Mouse (Mus musculus) olfactory bulb, adult 2 months (tissue): ENCODE results near the gene Cmya5. TPM values are rescaled to one million over a fixed set of nuclear protein-coding genes. Genes with fewer than 3 reads are reported as not detected.

Source experiments
- H3K27ac ChIP-seq: fragments of 200-500 bp; 2 replicates; pipeline ENCODE4 v1.5.1; 2012; ENCODE audit warnings: low read depth, low read length; ENCODE audit not compliant: insufficient read depth
- H3K4me1 ChIP-seq: fragments of 200-500 bp; 2 replicates; pipeline ENCODE4 v1.6.1; 2012; ENCODE audit warnings: low read length; ENCODE audit not compliant: control insufficient read depth, insufficient read depth
- H3K4me3 ChIP-seq: fragments of 200-500 bp; 2 replicates; pipeline ENCODE4 v1.5.1; 2012; ENCODE audit warnings: mild to moderate bottlenecking, low read depth, low read length, moderate library complexity; ENCODE audit not compliant: insufficient read depth
- CTCF ChIP-seq: fragments of 200-500 bp; IDR thresholded peaks from 2 replicates; pipeline ENCODE4 v1.5.1; 2012; ENCODE audit warnings: low read depth, mild to moderate bottlenecking, low read length, moderate library complexity; ENCODE audit not compliant: insufficient read depth
- POLR2A ChIP-seq: fragments of 200-500 bp; IDR thresholded peaks from 2 replicates; pipeline ENCODE4 v1.6.1; 2012; ENCODE audit warnings: mild to moderate bottlenecking, low read depth, low read length, moderate library complexity; ENCODE audit not compliant: insufficient read depth
- WGBS: fragments of 180-500 bp; shearing (Covaris S2); methylation state at CpG from one replicate; pipeline ENCODE4 v1.1.7; 2018; 5-methylcytosine and 5-hydroxymethylcytosine counted together
- polyA plus RNA-seq: library from polyadenylated mRNA; stranded (reverse); fragments of >200 nt; gene quantifications from 2 replicates; pipeline ENCODE4 v1.2.4, GENCODE M21; 2012; ENCODE audit warnings: low replicate concordance; ENCODE audit not compliant: missing spikeins, insufficient read depth, insufficient read length

Cmya5 gene
- polyA plus RNA-seq, 1 experiment = not detected

GRCm38 (mm10) chr13:93080859-93081258, 63.7 kb downstream of the Cmya5 start:
- no peaks in the 10 kb centered on the region for H3K4me1 ChIP-seq
- H3K4me3 ChIP-seq = no peak overlapping the region
- TF ChIP-seq POLR2A = no peak
- no peak for TF ChIP-seq CTCF
- WGBS = 87% methylated on average over 2 of the region's 2 CpGs
- H3K27ac ChIP-seq = no peak overlapping the region

- WGBS = 22% methylated on average over 17 of the region's 17 CpGs
- TF ChIP-seq POLR2A (no peak), CTCF (no peak)
- H3K27ac ChIP-seq = peak overlapping the region; percentile 84
- peaks cover 17% of the 10 kb centered on the region for H3K4me1 ChIP-seq
- peak overlapping the region; percentile 17; the same call in 1 of the 2 replicates for H3K4me3 ChIP-seq
Observed at GRCm38 (mm10) chr13:93074147-93074641, 70.3 kb downstream of the Cmya5 start.

- Histone ChIP-seq H3K4me3 (no peak overlapping the region), H3K27ac (no peak overlapping the region), H3K4me1 (peaks cover 17% of the 10 kb centered on the region)
- no peak for TF ChIP-seq POLR2A
- no peak for TF ChIP-seq CTCF
- 19% methylated on average over 2 of the region's 2 CpGs for WGBS
Observed at GRCm38 (mm10) chr13:93073595-93073994, 70.9 kb downstream of the Cmya5 start.

GRCm38 (mm10) chr13:93072871-93073411, 71.6 kb downstream of the Cmya5 start:
- Histone ChIP-seq H3K27ac (peak overlapping the region; percentile 39; the same call in 1 of the 2 replicates), H3K4me1 (peaks cover 17% of the 10 kb centered on the region), H3K4me3 (no peak overlapping the region)
- 26% methylated on average over 15 of the region's 15 CpGs for WGBS
- TF ChIP-seq CTCF (no peak), POLR2A (no peak)

- TF ChIP-seq POLR2A (no peak), CTCF (no peak)
- 55% methylated on average over 8 of the region's 8 CpGs for WGBS
- no peak overlapping the region for H3K27ac ChIP-seq
Observed at GRCm38 (mm10) chr13:93070406-93070805, 74.1 kb downstream of the Cmya5 start.

GRCm38 (mm10) chr13:93069481-93069880, 75.0 kb downstream of the Cmya5 start:
- 47% methylated on average over 4 of the region's 4 CpGs for WGBS
- Histone ChIP-seq H3K4me3 (no peak overlapping the region), H3K4me1 (peaks cover 17% of the 10 kb centered on the region), H3K27ac (no peak overlapping the region)
- no peak for TF ChIP-seq POLR2A
- TF ChIP-seq CTCF = no peak

More at GRCm38 (mm10) chr13:93070406-93070805, 74.1 kb downstream of the Cmya5 start:
- H3K4me3 ChIP-seq = no peak overlapping the region
- peaks cover 17% of the 10 kb centered on the region for H3K4me1 ChIP-seq

- WGBS = 92% methylated on average over 6 of the region's 6 CpGs
- Histone ChIP-seq H3K4me3 (no peak overlapping the region), H3K4me1 (peaks cover 13% of the 10 kb centered on the region), H3K27ac (no peak overlapping the region)
- TF ChIP-seq POLR2A (no peak), CTCF (no peak)
Observed at GRCm38 (mm10) chr13:93068353-93068752, 76.2 kb downstream of the Cmya5 start.

GRCm38 (mm10) chr13:93062860-93063636, 81.5 kb downstream of the Cmya5 start:
- TF ChIP-seq POLR2A = no peak
- no peak for TF ChIP-seq CTCF
- no peak overlapping the region for H3K27ac ChIP-seq
- 57% methylated on average over 13 of the region's 13 CpGs for WGBS
- H3K4me1 ChIP-seq = peaks cover 12% of the 10 kb centered on the region
- H3K4me3 ChIP-seq = no peak overlapping the region

- Histone ChIP-seq H3K4me1 (peaks cover 12% of the 10 kb centered on the region), H3K27ac (no peak overlapping the region), H3K4me3 (no peak overlapping the region)
- WGBS = 91% methylated on average over 4 of the region's 4 CpGs
- no peak for TF ChIP-seq POLR2A
- TF ChIP-seq CTCF = no peak
Observed at GRCm38 (mm10) chr13:93061311-93061710, 83.2 kb downstream of the Cmya5 start.
